Mouse (Mus musculus): ENCODE measurements around the gene Urb1. TPM values are rescaled to one million over a fixed set of nuclear protein-coding genes. Genes with fewer than 3 reads are reported as not detected.
"Not testable (repeated sequence)": the region's sequence is repeated elsewhere in the genome, so short reads cannot be mapped to it uniquely, and the experiment has no call there.

Urb1 gene
- polyA plus RNA-seq, 1 experiment from 2014 or later: 11.6 TPM

DNA sequence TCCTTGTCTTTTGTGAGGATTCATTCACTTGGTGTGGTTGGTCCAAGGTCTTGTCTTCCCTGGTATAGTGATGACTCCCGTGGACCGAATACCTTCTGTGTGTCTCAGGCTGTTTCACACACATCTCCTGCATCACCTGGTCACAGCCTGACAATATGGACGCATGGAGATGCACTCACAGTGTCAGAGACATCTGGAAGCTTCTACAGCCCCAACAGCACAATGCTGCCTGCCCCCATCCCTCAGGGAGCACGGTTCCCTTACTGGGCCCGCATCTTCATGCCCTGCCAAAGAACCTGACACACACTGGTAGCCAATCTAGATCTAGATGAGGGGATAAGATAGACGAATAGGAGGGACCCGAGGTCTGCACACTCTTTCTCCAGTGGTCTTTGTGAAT is 18.9 kb upstream of the Urb1 start:
- DNase-seq: no peak
- peaks cover 27% of the 10 kb centered on the region for H3K27me3 ChIP-seq (ENCODE audit: control insufficient read depth, insufficient read depth, low read length)
- H3K4me3 ChIP-seq (replicated peaks; ENCODE audit: low read depth, low read length): no peak overlapping the region
- H3K4me1 ChIP-seq (ENCODE audit: control insufficient read depth, insufficient read depth, low read length): peaks cover 20% of the 10 kb centered on the region
- no peak overlapping the region for H3K4me2 ChIP-seq (ENCODE audit: low read length)
- no peak overlapping the region for H3K9ac ChIP-seq (replicated peaks; ENCODE audit: low read length)
- ATAC-seq (ENCODE audit: low FRiP score, low TSS enrichment): no peak
- no peaks in the 10 kb centered on the region for H3K9me3 ChIP-seq (ENCODE audit: control insufficient read depth, low read length)
- WGBS: 83% methylated on average over 7 of the region's 7 CpGs
- no peak overlapping the region for H3K27ac ChIP-seq (replicated peaks; ENCODE audit: low read depth, low read length)
- H3K36me3 ChIP-seq (ENCODE audit: control insufficient read depth, insufficient read depth, low read length): no peaks in the 10 kb centered on the region

DNA sequence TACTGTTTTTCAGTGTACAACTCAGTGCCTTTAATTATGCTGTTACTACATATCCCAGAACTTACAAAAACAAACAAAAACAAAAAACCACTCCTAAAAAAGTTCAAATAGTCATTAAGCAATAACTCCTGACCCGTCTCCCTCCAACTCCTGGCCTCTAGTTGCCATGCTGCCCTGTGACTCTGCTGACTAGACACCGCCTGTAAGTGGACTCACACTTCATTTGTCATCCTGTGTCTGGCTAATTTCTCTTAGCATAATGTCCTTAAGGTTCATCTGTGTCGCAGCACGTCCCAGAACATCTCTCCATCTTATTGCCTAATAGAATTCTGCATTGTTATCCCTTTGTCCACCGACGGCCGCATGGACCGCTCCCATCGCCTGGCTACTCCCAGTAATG is 17.3 kb upstream of the Urb1 start:
- Histone ChIP-seq H3K4me1 (ENCODE audit: control insufficient read depth, insufficient read depth, low read length) (peaks cover 12% of the 10 kb centered on the region; the same call in 1 of the 2 replicates), H3K4me3 (replicated peaks; ENCODE audit: low read depth, low read length) (no peak overlapping the region), H3K9ac (replicated peaks; ENCODE audit: low read length) (no peak overlapping the region), H3K36me3 (ENCODE audit: control insufficient read depth, insufficient read depth, low read length) (no peaks in the 10 kb centered on the region), H3K27ac (replicated peaks; ENCODE audit: low read depth, low read length) (no peak overlapping the region), H3K4me2 (ENCODE audit: low read length) (no peak overlapping the region), H3K27me3 (ENCODE audit: control insufficient read depth, insufficient read depth, low read length) (peaks cover 27% of the 10 kb centered on the region), H3K9me3 (ENCODE audit: control insufficient read depth, low read length) (no peaks in the 10 kb centered on the region)
- ATAC-seq (ENCODE audit: low FRiP score, low TSS enrichment) (no peak), DNase-seq (no peak)
- 83% methylated on average over 9 of the region's 9 CpGs for WGBS

GRCm38 (mm10) chr16:90826457-90826856 is 16.2 kb upstream of the Urb1 start, which contains the start of gene Eva1c:
Gene Eva1c, plus strand, starts transcription at chr16:90826719.
- Histone ChIP-seq H3K4me2 (ENCODE audit: low read length) (no peak within 1 kb of the TSS), H3K4me1 (ENCODE audit: control insufficient read depth, insufficient read depth, low read length) (peaks cover 12% of the 10 kb centered on the region; the same call in 1 of the 2 replicates), H3K27ac (replicated peaks; ENCODE audit: low read depth, low read length) (no peak within 1 kb of the TSS), H3K36me3 (ENCODE audit: control insufficient read depth, insufficient read depth, low read length) (no peaks in the 10 kb centered on the region), H3K9me3 (ENCODE audit: control insufficient read depth, low read length) (no peaks in the 10 kb centered on the region), H3K4me3 (replicated peaks; ENCODE audit: low read depth, low read length) (no peak within 1 kb of the TSS), H3K9ac (replicated peaks; ENCODE audit: low read length) (no peak within 1 kb of the TSS), H3K27me3 (ENCODE audit: control insufficient read depth, insufficient read depth, low read length) (peaks cover 17% of the 10 kb centered on the region)
- ATAC-seq (ENCODE audit: low FRiP score, low TSS enrichment): no peak
- no peak for DNase-seq
- WGBS: 64% methylated on average over 7 of the region's 7 CpGs

- Histone ChIP-seq H3K4me1 (ENCODE audit: control insufficient read depth, insufficient read depth, low read length) (peaks cover 12% of the 10 kb centered on the region; the same call in 1 of the 2 replicates), H3K9ac (replicated peaks; ENCODE audit: low read length) (no peak overlapping the region), H3K27ac (replicated peaks; ENCODE audit: low read depth, low read length) (no peak overlapping the region), H3K4me2 (ENCODE audit: low read length) (no peak overlapping the region), H3K27me3 (ENCODE audit: control insufficient read depth, insufficient read depth, low read length) (peaks cover 13% of the 10 kb centered on the region), H3K4me3 (replicated peaks; ENCODE audit: low read depth, low read length) (no peak overlapping the region), H3K9me3 (ENCODE audit: control insufficient read depth, low read length) (no peaks in the 10 kb centered on the region), H3K36me3 (ENCODE audit: control insufficient read depth, insufficient read depth, low read length) (no peaks in the 10 kb centered on the region)
- WGBS: 67% methylated on average over 5 of the region's 5 CpGs
- no peak for ATAC-seq (ENCODE audit: low FRiP score, low TSS enrichment)
- DNase-seq: no peak
These were observed 15.8 kb upstream of the Urb1 start for GRCm38 (mm10) chr16:90826041-90826440.

- not testable (repeated sequence) for H3K36me3 ChIP-seq (ENCODE audit: control insufficient read depth, insufficient read depth, low read length); H3K27me3 ChIP-seq (ENCODE audit: control insufficient read depth, insufficient read depth, low read length); H3K9me3 ChIP-seq (ENCODE audit: control insufficient read depth, low read length); H3K9ac ChIP-seq (replicated peaks; ENCODE audit: low read length); H3K4me1 ChIP-seq (ENCODE audit: control insufficient read depth, insufficient read depth, low read length); H3K27ac ChIP-seq (replicated peaks; ENCODE audit: low read depth, low read length); ATAC-seq (ENCODE audit: low FRiP score, low TSS enrichment); DNase-seq; H3K4me2 ChIP-seq (ENCODE audit: low read length); H3K4me3 ChIP-seq (replicated peaks; ENCODE audit: low read depth, low read length)
- 76% methylated on average over 4 of the region's 4 CpGs for WGBS
These were observed 13.8 kb upstream of the Urb1 start for GRCm38 (mm10) chr16:90823986-90824385.

GRCm38 (mm10) chr16:90822981-90823380 is 12.8 kb upstream of the Urb1 start:
- H3K36me3 ChIP-seq (ENCODE audit: control insufficient read depth, insufficient read depth, low read length): no peaks in the 10 kb centered on the region
- ATAC-seq (ENCODE audit: low FRiP score, low TSS enrichment) (no peak), DNase-seq (no peak)
- WGBS: 74% methylated on average over 7 of the region's 7 CpGs
- no peaks in the 10 kb centered on the region for H3K4me1 ChIP-seq (ENCODE audit: control insufficient read depth, insufficient read depth, low read length)
- no peak overlapping the region for H3K4me2 ChIP-seq (ENCODE audit: low read length)
- no peak overlapping the region for H3K4me3 ChIP-seq (replicated peaks; ENCODE audit: low read depth, low read length)
- H3K27ac ChIP-seq (replicated peaks; ENCODE audit: low read depth, low read length): no peak overlapping the region
- no peak overlapping the region for H3K9ac ChIP-seq (replicated peaks; ENCODE audit: low read length)
- no peaks in the 10 kb centered on the region for H3K9me3 ChIP-seq (ENCODE audit: control insufficient read depth, low read length)
- no peaks in the 10 kb centered on the region for H3K27me3 ChIP-seq (ENCODE audit: control insufficient read depth, insufficient read depth, low read length)

- Histone ChIP-seq H3K27me3 (ENCODE audit: control insufficient read depth, insufficient read depth, low read length) (no peaks in the 10 kb centered on the region), H3K4me2 (ENCODE audit: low read length) (no peak overlapping the region), H3K27ac (replicated peaks; ENCODE audit: low read depth, low read length) (no peak overlapping the region), H3K36me3 (ENCODE audit: control insufficient read depth, insufficient read depth, low read length) (no peaks in the 10 kb centered on the region), H3K4me1 (ENCODE audit: control insufficient read depth, insufficient read depth, low read length) (no peaks in the 10 kb centered on the region), H3K9me3 (ENCODE audit: control insufficient read depth, low read length) (no peaks in the 10 kb centered on the region), H3K9ac (replicated peaks; ENCODE audit: low read length) (no peak overlapping the region), H3K4me3 (replicated peaks; ENCODE audit: low read depth, low read length) (no peak overlapping the region)
- no peak for ATAC-seq (ENCODE audit: low FRiP score, low TSS enrichment)
- WGBS: 91% methylated on average over 10 of the region's 10 CpGs
- DNase-seq: no peak
These were observed 12.2 kb upstream of the Urb1 start for GRCm38 (mm10) chr16:90822284-90822935.

DNA sequence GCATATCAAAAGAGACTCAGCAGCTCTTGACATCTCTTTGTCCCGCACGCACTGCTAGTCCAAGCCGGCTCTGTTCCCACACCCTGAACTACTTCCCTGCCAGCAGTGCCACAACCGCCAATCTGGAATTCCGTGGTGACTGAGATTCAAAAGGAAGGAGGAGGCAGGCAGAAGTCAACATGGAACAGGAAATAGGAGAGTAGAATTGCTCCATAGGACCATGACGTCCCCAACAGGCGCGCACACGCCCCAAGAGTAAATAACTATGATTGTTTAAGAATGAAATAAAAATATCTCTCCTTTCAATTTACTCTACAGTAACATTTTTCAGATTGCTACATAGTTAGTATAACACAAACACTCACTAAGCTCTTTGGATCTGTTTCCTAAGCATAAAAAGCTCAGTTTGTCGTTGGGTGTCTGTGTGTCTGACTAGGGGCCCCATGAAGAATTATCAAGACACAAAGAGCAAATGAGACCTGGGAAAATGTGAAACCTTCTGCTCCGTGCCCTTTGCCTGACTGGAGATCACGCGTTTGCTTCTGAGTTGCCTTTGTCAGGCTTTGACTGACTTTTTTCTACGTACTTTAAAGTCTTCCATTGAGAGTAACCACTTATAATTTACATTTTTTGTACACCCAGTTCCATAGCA is 11.0 kb upstream of the Urb1 start:
- H3K4me1 ChIP-seq (ENCODE audit: control insufficient read depth, insufficient read depth, low read length): no peaks in the 10 kb centered on the region
- H3K4me3 ChIP-seq (replicated peaks; ENCODE audit: low read depth, low read length): no peak overlapping the region
- no peak overlapping the region for H3K4me2 ChIP-seq (ENCODE audit: low read length)
- ATAC-seq (ENCODE audit: low FRiP score, low TSS enrichment) (no peak), DNase-seq (no peak)
- H3K9me3 ChIP-seq (ENCODE audit: control insufficient read depth, low read length): no peaks in the 10 kb centered on the region
- no peaks in the 10 kb centered on the region for H3K27me3 ChIP-seq (ENCODE audit: control insufficient read depth, insufficient read depth, low read length)
- 79% methylated on average over 14 of the region's 14 CpGs for WGBS
- H3K36me3 ChIP-seq (ENCODE audit: control insufficient read depth, insufficient read depth, low read length): no peaks in the 10 kb centered on the region
- no peak overlapping the region for H3K27ac ChIP-seq (replicated peaks; ENCODE audit: low read depth, low read length)
- H3K9ac ChIP-seq (replicated peaks; ENCODE audit: low read length): no peak overlapping the region

GRCm38 (mm10) chr16:90820326-90820725 is 10.1 kb upstream of the Urb1 start:
- 86% methylated on average over 6 of the region's 6 CpGs for WGBS

More at GRCm38 (mm10) chr16:90820326-90820725, 10.1 kb upstream of the Urb1 start:
- Histone ChIP-seq H3K4me3 (replicated peaks; ENCODE audit: low read depth, low read length) (no peak overlapping the region), H3K9me3 (ENCODE audit: control insufficient read depth, low read length) (no peaks in the 10 kb centered on the region), H3K27me3 (ENCODE audit: control insufficient read depth, insufficient read depth, low read length) (no peaks in the 10 kb centered on the region), H3K4me1 (ENCODE audit: control insufficient read depth, insufficient read depth, low read length) (no peaks in the 10 kb centered on the region), H3K9ac (replicated peaks; ENCODE audit: low read length) (no peak overlapping the region), H3K27ac (replicated peaks; ENCODE audit: low read depth, low read length) (no peak overlapping the region), H3K4me2 (ENCODE audit: low read length) (no peak overlapping the region), H3K36me3 (ENCODE audit: control insufficient read depth, insufficient read depth, low read length) (no peaks in the 10 kb centered on the region)
- ATAC-seq (ENCODE audit: low FRiP score, low TSS enrichment) (no peak), DNase-seq (no peak)

Data from midbrain, embryonic 14.5 days (tissue).